Mouse (Mus musculus) activated CD4-positive, CD25-positive, alpha-beta regulatory T cell (primary cell): ENCODE data around the gene Axin1. TPM values are rescaled to one million over a fixed set of nuclear protein-coding genes. Genes with fewer than 3 reads are reported as not detected.

Source experiments
- polyA plus RNA-seq, 2 experiments: library from polyadenylated mRNA; unstranded; fragments of 100-300 nt; shearing (Covaris generic); gene quantifications; one replicate each; pipeline ENCODE4 v1.2.1; 2017

The Axin1 gene
- 10 to 100 TPM; 80.7 to 84.0 TPM for polyA plus RNA-seq

DNA sequence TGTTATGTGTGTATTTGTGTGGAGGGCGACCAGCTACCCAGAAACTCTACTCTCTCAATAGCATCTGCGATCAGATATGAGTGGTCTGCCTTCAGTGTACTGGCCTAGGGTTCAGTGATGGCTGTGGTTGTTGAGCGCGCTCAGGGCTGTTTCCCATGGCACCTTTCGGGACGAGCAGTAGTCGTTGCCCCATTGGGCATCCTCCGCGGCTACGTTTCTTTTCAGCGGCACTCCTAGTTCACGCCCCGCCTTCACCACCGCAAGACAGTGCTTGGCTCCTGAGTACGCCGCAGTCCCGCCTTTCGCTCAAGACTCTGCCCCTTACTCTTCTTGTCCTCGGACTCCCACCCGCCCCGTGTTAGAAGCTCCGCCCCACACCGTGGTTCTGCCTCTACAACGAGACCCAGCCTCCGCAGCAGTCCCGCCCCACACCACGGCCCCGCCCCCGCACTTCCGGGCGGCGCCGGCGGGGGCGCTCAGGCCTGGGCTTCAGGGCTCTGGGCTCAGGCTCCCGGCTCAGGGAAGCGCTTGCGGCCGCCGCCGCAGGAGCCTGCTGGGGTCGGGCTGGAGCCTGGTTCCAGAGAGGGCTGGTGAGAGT is at the start of gene Axin1:
Gene Axin1, plus strand, starts transcription at position 450 of the 598 bp plus-strand sequence.

DNA sequence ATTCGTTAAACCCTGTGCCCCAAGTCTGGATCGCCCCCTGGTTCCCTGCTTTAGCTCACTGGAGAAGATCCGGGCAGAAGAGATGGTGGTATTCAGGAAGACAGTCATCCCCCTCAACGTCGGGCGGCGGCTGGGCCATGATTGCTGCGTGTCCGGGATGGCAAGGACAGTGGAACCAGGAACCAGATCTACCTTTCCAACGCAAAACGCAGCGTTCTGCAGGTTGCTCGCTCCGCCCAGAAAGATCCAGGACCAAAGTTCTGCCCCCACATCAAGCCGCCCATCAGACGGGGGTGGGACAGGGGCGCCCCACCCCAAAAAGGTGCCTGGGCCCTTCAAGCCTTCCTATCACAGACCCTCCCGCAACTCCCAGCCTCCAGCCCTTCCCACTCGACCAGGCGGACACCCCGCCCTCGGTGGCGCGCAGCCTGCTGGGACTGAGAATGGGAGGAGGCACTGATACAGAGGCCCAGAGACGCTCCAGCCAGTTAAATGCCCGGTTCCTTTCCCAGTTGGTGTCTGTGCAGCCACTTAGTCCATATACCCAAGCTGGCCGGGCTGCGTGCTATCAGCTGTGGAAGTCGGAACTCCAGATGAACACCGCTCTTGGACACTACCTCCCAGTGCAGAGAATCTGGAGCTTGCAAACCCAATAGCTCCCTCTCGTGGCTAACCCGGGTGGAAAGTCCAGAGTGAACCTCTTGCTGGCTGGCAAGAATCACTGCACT is 48.4 kb upstream of the Axin1 start, which contains the start of gene Decr2:
Gene Decr2, minus strand, starts transcription at position 433 of the 728 bp plus-strand sequence.

GRCm38 (mm10) chr17:26095121-26095740 is 43.3 kb upstream of the Axin1 start, which contains the start of gene Nme4:
TSS of gene Nme4 (minus strand) at chr17:26095602.

GRCm38 (mm10) chr17:26113181-26113948 is 25.1 kb upstream of the Axin1 start, which contains the start of gene Tmem8:
TSS of gene Tmem8 (plus strand) at chr17:26113299.

DNA sequence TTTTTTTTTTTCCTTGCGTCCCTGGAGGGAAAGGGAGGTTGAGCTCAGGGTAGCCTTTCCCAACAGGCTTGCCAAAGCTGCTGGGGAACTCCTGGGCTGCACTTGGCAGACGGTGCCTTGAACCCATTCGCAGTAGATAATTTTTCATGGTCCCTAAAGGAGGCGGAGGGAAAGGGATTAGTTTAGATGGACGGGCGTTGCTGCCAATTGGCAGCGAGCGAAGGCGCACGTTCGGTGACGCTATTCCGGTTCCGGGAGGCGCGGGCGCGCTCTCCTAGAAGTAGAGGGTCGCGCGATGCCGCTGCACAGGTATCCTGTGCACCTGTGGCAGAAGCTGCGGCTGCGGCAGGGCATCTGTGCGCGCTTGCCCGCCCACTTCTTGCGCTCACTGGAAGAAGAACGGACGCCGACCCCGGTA is 15.2 kb upstream of the Axin1 start, which contains the start of gene Mrpl28:
Gene Mrpl28, plus strand, starts transcription at position 234 of the 418 bp plus-strand sequence.

DNA sequence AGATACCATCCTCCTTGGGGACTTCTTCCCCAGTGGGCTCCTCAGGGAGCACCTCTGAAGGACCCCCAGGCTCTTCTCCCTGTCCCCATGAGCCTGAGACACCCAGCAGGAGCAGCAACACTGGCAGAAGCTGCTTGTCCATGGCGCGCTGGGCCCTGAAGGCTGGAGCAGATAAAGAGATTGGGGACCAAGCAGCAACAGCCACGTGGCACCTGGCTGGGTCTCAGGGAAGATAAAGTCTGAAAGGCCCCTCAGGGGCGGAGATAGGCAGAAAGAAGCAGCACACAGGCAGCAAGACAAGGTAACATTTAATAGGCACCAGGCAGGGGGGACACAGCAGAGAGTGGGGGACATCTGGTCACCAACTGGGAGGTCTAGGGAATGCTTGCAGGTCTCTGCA is 60.4 kb downstream of the Axin1 start, which contains the start of gene Pdia2:
Gene Pdia2, minus strand, starts transcription at position 196 of the 400 bp plus-strand sequence.

DNA sequence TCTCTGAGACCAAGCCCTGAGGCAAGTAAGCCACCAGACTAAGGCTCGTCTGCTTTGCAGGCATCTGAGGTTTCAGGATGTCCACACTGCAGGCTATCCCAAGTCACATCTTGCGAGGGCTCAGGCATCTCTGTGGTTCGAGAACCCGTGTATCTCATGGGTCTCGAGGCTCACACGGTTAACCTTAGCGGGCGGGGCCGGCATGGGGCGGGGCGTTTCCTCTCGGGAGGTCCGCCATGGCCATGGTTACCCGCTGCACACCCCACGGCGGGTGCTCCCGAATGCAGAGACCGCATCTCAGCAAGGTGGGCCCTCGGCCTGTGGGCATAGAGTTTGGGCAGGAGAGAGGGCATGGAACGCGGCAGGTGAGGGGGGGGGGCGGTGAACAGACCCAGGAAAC is 64.2 kb downstream of the Axin1 start, which contains the start of gene Rgs11:
Gene Rgs11, plus strand, starts transcription at position 215 of the 400 bp plus-strand sequence.

GRCm38 (mm10) chr17:26207686-26208085 is 69.2 kb downstream of the Axin1 start, which contains the start of gene Arhgdig:
TSS of gene Arhgdig (minus strand) at chr17:26207786.

GRCm38 (mm10) chr17:26244101-26244841 is 105.8 kb downstream of the Axin1 start, which contains the start of gene Fam234a:
TSS of gene Fam234a (minus strand) at chr17:26244242.

Other genes starting within 250 kb of the Axin1 start
- 10 to 100 TPM; 15.4 to 25.0 TPM for gene Rab40c, start 219.0 kb upstream of the Axin1 start, polyA plus RNA-seq
- 10 to 100 TPM; 25.0 to 52.5 TPM for gene Pigq, start 193.8 kb upstream of the Axin1 start, polyA plus RNA-seq
- gene Nhlrc4, start 193.7 kb upstream of the Axin1 start, polyA plus RNA-seq: not detected
- gene A930017K11Rik, start 186.1 kb upstream of the Axin1 start, polyA plus RNA-seq: under 1 TPM in 1 of 2 experiments, not detected in 1; 0.17 TPM
- 10 to 100 TPM; 21.3 to 28.1 TPM for gene Capn15, start 152.9 kb upstream of the Axin1 start, polyA plus RNA-seq
- gene Rab11fip3, start 69.1 kb upstream of the Axin1 start, polyA plus RNA-seq: 10 to 100 TPM; 10.7 to 12.3 TPM
- 10 to 100 TPM; 23.0 to 30.8 TPM for gene Decr2, start 48.4 kb upstream of the Axin1 start, polyA plus RNA-seq
- 10 to 100 TPM in 1 of 2 experiments, 1 to 10 TPM in 1; 2.7 to 15.3 TPM for gene Nme4, start 43.1 kb upstream of the Axin1 start, polyA plus RNA-seq
- gene Tmem8, start 25.4 kb upstream of the Axin1 start, polyA plus RNA-seq: 10 to 100 TPM; 10.9 to 27.2 TPM
- 10 to 100 TPM; 66.4 to 87.1 TPM for gene Mrpl28, start 15.2 kb upstream of the Axin1 start, polyA plus RNA-seq
- under 1 TPM; 0.59 to 0.69 TPM for gene Pdia2, start 60.4 kb downstream of the Axin1 start, polyA plus RNA-seq
- 10 to 100 TPM; 13.9 to 14.8 TPM for gene Rgs11, start 64.3 kb downstream of the Axin1 start, polyA plus RNA-seq
- gene Arhgdig, start 69.1 kb downstream of the Axin1 start, polyA plus RNA-seq: under 1 TPM; 0.58 to 0.93 TPM
- gene Fam234a, start 105.6 kb downstream of the Axin1 start, polyA plus RNA-seq: 10 to 100 TPM; 11.8 to 30.0 TPM
- 10 to 100 TPM; 68.9 to 84.4 TPM for gene Luc7l, start 114.2 kb downstream of the Axin1 start, polyA plus RNA-seq